Mouse (Mus musculus): ENCODE measurements around the gene Gm20388.
"Not testable (repeated sequence)": the region's sequence is repeated elsewhere in the genome, so short reads cannot be mapped to it uniquely, and the experiment has no call there.

Gm20388 gene

GRCm38 (mm10) chr8:123510819-123511218, 3600.2 kb downstream of the Gm20388 start:
- DNase-seq (ENCODE audit: low spot score) = no peak

DNA sequence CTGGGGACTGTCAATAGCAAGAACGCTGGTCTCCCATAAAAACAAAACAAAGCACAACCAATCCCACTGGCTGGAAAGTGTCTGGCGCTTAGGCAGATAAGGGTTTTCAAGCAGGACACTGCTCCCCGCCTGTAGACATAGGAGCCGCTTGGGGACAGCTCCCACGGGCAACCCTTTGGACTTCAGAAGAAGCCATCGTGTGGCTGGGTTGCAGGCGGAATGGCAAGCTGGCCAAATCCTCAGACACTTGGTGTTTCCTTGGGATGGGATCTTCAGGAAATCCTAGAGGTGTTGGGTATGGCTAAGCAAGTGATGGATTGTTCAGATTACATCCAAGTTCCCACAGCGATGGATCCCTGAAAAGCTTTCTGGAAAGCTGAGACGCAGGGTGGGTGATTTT, 3603.5 kb downstream of the Gm20388 start:
- no peak for DNase-seq (ENCODE audit: low spot score)

GRCm38 (mm10) chr8:123514781-123515539, 3604.3 kb downstream of the Gm20388 start, which contains the start of gene Dbndd1:
Gene Dbndd1, minus strand, starts transcription at chr8:123515463.
- peak; percentile 62 for DNase-seq (ENCODE audit: low spot score)

DNA sequence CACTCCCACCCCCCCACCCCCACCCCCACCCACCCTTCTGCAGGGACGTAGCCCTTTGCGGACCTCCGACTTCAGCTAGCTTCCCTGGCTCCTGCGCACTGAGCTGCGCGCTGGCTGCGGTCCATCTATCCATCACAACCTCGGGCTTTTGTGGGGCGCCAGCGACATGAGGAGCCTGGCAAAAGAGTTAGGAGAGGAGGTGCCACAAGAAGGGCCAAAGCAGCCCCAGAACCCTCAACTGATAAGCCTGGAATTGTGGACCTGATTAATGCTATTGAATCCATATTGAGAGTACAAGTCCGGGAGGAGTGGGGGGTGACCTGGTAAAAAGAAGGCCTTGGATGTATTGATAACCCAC, 3604.9 kb downstream of the Gm20388 start:
- DNase-seq (ENCODE audit: low spot score) = no peak

- no peak for DNase-seq (ENCODE audit: low spot score)
Measured at GRCm38 (mm10) chr8:123516596-123516995, 3606.0 kb downstream of the Gm20388 start.

DNA sequence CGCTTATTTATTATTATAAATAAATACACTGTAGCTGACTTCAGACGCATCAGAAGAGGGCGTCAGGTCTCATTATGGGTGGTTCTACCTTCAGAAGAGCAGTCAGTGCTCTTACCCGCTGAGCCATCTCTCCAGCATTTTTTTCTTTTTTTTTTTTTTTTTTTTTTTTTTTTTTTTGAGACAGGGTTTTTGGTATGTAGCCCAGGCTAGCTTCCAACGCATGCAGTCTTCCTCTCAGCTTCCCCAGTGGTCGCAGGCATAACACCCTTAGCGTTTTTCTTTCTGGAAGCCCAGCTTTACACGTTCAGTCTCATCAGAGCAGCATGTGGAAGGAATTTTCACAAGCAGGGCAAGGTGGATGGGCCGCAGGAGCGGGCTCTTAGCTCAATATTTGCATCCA, 3607.5 kb downstream of the Gm20388 start:
- no peak for DNase-seq (ENCODE audit: low spot score)

GRCm38 (mm10) chr8:123518667-123519066, 3608.0 kb downstream of the Gm20388 start, which contains the start of gene Gas8:
Gene Gas8, plus strand, starts transcription at chr8:123518834.
- peak; percentile 84 for DNase-seq (ENCODE audit: low spot score)

GRCm38 (mm10) chr8:123520048-123520447, 3609.4 kb downstream of the Gm20388 start:
- not testable (repeated sequence) for DNase-seq (ENCODE audit: low spot score)

DNA sequence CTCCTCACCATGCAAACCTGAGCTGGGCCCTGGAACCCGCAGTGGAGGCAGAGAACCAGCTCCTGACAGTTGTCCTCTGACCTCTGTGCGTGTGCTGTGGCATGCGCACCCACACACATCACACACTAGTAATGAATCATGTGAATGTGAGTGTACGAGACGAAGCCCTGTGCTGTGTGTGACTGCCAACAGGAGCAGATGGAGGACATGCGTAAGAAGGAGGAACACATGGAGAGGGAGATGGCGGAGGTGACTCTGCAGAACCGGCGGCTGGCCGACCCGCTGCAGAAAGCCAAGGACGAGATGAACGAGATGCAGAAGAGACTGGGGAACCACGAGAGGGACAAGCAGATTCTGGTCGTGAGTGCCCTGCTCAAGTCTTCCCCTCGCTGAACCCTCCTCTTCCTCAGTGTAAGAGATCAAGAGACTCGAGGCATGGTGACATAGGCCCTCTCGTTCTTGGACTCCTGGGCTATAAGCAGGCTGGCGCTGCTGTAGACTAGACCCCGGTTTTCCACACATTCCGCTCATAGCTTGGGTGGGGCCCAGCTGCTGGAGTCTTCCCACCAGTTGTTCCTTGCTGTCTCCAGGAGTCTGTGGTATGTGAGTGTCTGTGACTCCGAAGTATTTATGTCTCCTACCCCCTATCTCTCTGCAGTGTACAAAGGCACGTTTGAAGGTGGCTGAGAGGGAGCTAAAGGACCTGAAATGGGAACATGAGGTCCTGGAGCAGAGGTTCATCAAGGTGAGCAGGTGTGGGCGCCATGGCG, 3617.3 kb downstream of the Gm20388 start:
- DNase-seq (ENCODE audit: low spot score) = no peak

GRCm38 (mm10) chr8:123536242-123536989, 3625.8 kb downstream of the Gm20388 start:
- DNase-seq (ENCODE audit: low spot score) = no peak

DNA sequence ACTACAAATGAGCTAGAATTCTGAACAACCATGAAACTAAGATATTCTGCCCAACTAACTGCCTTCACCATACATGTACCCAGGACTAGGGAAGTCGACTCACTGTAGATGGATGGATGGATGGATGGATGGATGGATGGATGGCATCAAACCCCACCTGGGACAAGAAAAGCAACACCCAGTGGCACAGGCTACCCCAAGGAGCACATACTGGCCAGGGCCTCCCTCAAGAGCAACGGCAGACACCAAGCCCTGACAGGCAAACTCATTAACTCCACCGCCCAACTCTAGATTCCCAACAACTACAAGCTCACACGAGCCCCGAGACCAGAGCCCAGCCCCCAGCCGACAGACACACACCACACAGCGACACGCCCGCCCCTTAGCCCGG, 3626.3 kb downstream of the Gm20388 start:
- DNase-seq (ENCODE audit: low spot score) = no peak

- not testable (repeated sequence) for DNase-seq (ENCODE audit: low spot score)
Measured at GRCm38 (mm10) chr8:123537641-123538040, 3627.0 kb downstream of the Gm20388 start.

GRCm38 (mm10) chr8:123564221-123564620, 3653.6 kb downstream of the Gm20388 start:
- not testable (repeated sequence) for DNase-seq (ENCODE audit: low spot score)

GRCm38 (mm10) chr8:123575386-123575785, 3664.7 kb downstream of the Gm20388 start:
- DNase-seq (ENCODE audit: low spot score) = peak; percentile 2

DNA sequence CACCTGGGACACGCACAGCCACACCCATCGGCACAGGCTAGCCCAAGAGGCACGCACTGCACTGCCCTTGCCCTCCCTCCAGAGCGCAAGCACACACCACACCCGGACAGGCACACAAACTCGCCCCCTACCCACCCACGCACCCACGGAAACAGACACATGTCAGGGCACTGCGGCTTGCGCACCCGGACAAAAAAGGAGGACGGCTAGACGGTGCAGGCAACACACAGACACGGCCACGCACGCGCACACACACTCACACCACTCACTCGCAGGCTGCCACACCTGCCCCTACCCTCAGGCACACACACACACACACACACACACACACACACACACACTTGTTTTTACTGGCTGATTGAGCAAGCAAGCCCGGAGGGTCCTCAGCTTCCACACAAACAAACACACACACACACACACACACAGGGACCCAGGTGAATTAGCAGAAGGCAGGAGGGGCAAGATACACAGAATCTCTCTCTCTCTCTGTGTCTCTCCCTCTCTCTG, 3690.1 kb downstream of the Gm20388 start:
- peak; percentile 18 for DNase-seq (ENCODE audit: low spot score)

GRCm38 (mm10) chr8:123601457-123601856, 3690.8 kb downstream of the Gm20388 start:
- not testable (repeated sequence) for DNase-seq (ENCODE audit: low spot score)

DNA sequence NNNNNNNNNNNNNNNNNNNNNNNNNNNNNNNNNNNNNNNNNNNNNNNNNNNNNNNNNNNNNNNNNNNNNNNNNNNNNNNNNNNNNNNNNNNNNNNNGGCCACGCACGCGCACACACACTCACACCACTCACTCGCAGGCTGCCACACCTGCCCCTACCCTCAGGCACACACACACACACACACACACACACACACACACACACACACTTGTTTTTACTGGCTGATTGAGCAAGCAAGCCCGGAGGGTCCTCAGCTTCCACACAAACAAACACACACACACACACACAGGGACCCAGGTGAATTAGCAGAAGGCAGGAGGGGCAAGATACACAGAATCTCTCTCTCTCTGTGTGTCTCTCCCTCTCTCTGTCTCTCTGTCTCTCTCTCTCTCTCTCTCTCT, 3702.0 kb downstream of the Gm20388 start:
- peak; percentile 2 for DNase-seq (ENCODE audit: low spot score)

DNA sequence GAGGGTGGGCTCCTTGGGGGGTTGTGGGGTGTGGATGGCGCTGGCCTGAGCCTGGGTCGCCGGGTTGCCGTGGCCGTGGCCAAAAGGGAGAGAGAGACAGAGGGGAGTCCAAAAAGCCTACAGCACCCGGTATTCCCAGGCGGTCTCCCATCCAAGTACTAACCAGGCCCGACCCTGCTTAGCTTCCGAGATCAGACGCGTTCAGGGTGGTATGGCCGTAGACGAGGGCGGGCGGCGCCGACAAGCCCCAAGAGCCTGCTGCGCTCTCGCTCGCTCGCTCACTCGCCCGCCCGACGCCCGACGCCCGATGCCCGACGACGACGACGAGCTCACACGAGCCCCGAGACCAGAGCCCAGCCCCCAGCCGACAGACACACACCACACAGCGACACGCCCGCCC, 3712.9 kb downstream of the Gm20388 start:
- not testable (repeated sequence) for DNase-seq (ENCODE audit: low spot score)

DNA sequence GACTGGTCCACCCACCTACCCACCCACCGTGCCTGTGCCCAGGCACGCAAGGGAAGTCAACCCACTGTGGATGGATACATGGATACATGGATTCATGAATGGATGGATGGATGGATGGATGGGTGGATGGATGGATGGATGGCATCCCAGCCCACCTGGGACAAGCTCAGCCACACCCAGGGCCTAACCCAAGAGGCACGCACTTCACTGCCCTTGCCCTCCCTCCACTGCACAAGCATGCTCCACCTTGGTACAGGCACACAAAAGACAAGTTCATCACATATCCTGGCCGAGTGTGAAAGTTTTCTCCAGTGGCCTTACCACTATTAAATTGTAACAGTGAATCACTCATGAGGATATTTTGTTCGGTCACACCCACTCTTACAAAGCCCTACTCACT, 3713.6 kb downstream of the Gm20388 start:
- no peak for DNase-seq (ENCODE audit: low spot score)

GRCm38 (mm10) chr8:123624702-123625101, 3714.1 kb downstream of the Gm20388 start:
- no peak for DNase-seq (ENCODE audit: low spot score)

- no peak for DNase-seq (ENCODE audit: low spot score)
Measured at GRCm38 (mm10) chr8:123625717-123626116, 3715.1 kb downstream of the Gm20388 start.
